Mouse (Mus musculus) adrenal gland, postnatal 10 days (tissue): ENCODE measurements around the gene Sh3rf1. TPM values are rescaled to one million over a fixed set of nuclear protein-coding genes. Genes with fewer than 3 reads are reported as not detected.
A peak's percentile ranks its signal among the peaks of the same experiment; 100 is the strongest.

ENCODE experiments used
- DNase-seq: peaks from one replicate; pipeline ENCODE4 v3.0.0; 2021; ENCODE audit warnings: mixed read lengths
- total RNA-seq, 2 experiments: library from RNA; stranded (reverse); gene quantifications; 2 replicates each; pipeline ENCODE4 v1.2.3; 2021

Gene Sh3rf1
- total RNA-seq, 2 experiments from 2014 or later, result 10.1 to 10.4 TPM

DNA sequence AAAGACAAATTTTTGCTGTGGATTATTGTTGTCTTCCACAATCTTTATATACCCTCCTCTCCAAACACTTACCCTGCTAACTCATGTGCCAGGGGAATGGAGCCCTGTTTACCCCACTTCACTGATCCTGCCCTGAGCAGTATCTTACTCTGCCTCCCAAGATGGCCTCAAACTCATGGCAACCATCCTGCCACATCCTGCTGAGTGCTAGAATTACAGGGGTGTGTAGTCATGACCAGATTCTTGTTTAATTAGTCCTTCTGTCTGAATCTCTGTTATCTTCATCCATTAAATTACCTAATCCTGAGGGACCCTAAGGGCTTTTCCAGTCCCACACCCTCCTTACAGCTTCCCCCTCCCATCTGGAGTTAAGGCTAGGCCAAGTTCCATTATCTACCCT lies 201.5 kb downstream of the Sh3rf1 start:
- DNase-seq, result no peak

- DNase-seq, result no peak
Observed at GRCm38 (mm10) chr8:61426072-61426471, 202.4 kb downstream of the Sh3rf1 start.

DNA sequence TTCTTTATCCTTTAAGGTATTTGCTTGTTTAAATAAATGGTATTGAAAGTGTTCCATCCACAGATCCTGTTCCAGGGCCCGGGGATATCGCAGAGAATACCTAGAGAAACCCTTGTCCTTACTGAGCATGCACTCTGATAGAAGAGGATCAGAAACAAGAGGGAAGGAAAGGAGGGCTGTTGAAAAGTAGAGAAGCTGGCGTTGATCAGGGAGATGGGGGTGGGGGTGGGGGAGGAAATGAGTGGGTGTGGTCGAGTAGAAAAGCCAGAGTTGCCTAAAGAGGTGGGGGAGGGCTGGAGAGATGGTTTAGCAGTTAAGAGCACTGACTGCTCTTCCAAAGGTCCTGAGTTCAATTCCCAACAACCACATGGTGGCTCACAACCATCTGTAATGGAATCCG lies 203.0 kb downstream of the Sh3rf1 start:
- no peak for DNase-seq

- peak; percentile 3 for DNase-seq
Observed at GRCm38 (mm10) chr8:61427916-61428681, 204.4 kb downstream of the Sh3rf1 start.

DNA sequence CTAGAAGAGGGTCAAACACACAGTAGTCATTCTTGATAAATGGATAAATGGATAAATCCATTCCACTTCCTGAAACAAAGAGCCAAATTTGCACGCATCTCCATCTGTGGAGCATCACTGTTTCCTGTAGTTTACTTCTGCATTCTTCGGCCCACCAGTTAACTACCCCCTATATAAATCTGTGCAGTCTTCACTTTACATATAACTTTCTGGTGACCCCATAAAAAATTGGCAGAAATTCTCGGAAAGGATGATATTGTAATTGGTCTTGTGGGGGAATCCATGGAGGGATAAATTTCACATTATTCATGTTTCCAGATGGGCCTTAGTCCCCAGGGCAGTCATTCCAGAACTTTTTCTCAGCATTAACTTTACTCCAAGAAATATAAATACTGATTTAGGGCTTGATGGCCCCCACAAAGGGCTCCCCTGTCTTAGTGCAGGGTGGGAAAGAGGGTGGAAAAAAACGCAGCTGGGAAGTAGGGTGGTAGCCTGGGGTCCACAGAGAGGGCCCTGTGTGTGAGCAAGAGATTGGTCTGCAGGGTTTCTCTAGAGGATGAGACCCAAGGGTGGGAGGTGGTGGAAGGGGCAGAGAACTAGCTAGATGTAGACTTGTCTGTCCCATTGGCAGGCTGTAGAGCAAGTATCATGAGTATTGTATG lies 205.3 kb downstream of the Sh3rf1 start:
- DNase-seq, result no peak

- no peak for DNase-seq
Observed at GRCm38 (mm10) chr8:61435481-61435880, 211.8 kb downstream of the Sh3rf1 start.

DNA sequence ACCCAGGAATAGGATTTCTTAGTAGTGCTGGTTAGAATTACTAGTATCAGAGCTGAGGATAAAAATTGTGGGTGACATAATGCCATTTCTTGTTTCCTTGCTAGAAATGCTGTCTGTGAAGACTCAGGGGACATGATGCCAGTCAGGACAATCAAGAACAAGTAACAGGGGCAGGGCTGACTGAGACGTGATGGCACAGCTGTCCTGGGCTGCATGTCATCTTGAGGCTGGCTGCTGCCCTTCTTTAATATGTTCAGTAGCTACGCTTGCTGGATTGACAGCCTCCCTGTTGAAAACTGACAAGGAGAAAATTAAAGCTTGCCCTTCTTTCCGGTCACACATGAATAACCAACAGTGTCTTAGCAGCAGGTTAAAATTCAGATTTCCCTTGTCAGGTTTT lies 212.5 kb downstream of the Sh3rf1 start:
- no peak for DNase-seq

- DNase-seq, result no peak
Observed at GRCm38 (mm10) chr8:61436586-61437304, 213.1 kb downstream of the Sh3rf1 start.

DNA sequence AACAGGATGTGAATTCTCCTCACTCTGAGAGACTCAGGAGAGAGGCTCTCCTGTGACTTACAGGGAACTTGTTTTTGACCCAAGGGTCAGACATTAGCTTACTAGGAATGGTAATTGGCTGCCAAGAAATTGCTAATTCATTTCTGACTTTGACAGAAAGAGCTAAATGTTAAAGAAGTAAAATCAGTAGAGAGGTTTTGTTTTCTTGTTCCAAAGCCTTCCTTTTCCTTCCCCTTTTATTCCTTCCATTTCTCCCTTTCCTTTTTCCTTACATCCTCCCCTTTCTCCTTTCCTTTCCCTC lies 213.6 kb downstream of the Sh3rf1 start:
- no peak for DNase-seq

DNA sequence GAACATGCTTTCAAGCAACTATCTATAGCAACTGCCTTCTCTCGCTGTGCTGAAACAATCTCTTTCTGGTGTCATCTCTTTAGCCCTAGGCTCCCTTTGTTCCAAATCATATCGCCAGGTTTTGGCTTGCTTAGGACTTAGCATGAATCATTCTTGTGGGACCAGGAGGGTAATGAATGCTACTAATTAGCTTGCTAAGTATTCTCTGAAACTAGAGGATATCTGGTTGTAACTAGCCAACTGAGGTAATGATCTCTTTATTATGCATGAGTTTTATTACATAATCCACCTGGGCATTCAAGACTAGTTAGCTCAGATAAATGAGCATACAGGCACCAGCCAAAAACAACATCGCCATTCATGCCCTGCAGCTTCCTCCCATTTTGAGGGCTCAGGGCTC lies 219.3 kb downstream of the Sh3rf1 start:
- DNase-seq, result no peak

DNA sequence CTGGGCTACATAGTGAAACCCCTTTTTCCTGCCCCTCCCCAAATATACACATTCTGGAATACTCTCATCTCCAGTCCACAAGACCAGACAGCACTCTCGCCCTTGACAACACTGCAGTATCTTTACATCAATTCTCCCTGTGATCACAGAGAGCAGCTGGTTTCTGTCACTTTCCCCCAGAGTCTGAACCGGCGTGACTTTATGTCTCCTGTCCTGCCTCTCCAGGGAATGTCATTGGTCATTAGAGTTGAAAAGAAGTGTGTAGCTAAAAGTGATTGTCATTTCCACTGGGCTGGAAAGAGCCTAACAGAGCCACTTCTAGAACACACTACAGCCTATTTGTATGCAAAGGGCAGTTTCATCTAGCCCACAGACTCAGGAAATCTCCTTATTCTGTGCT lies 220.7 kb downstream of the Sh3rf1 start:
- no peak for DNase-seq

Other genes with a start within 250 kb of the Sh3rf1 start
- gene Clcn3, start 240.6 kb upstream of the Sh3rf1 start, total RNA-seq, result 10 to 100 TPM; 32.3 to 38.1 TPM
- gene Nek1, start 230.7 kb upstream of the Sh3rf1 start, total RNA-seq, result 10 to 100 TPM; 11.5 to 19.5 TPM